Mouse (Mus musculus): ENCODE data around the gene Zfp384. TPM values are rescaled to one million over a fixed set of nuclear protein-coding genes. Genes with fewer than 3 reads are reported as not detected.

Gene Zfp384
- polyA plus RNA-seq (2014; fragmentation: Nextera tagmentation; extraction: Ambion mirVana) = 13.2 and 14.8 TPM in 2 replicates

DNA sequence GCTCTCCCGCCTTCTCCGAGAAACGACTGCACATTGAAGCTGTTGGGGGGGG, at the start of gene Zfp384:
Zfp384 (plus strand) TSS at position 17 of the 52 bp plus-strand sequence.
- Histone ChIP-seq H3K36me3 (ENCODE audit: insufficient read depth) (peaks cover 25% of the 10 kb centered on the region), H3K9me3 (ENCODE audit: low read depth, low read length) (no peaks in the 10 kb centered on the region), H3K9ac (peak within 1 kb of the TSS; percentile 90), H3K4me1 (ENCODE audit: insufficient read depth) (no peaks in the 10 kb centered on the region), H3K4me2 (peak within 1 kb of the TSS; percentile 84), H3K4me3 (ENCODE audit: low read depth, low read length) (peak within 1 kb of the TSS; percentile 78), H3K27me3 (ENCODE audit: insufficient read depth, low read length) (no peaks in the 10 kb centered on the region), H3K27ac (ENCODE audit: low read depth) (peak within 1 kb of the TSS; percentile 98)
- ATAC-seq (ENCODE audit: insufficient read depth) = no peak
- DNase-seq = no peak
- TF ChIP-seq CTCF (IDR thresholded peaks at IDR 0.05; ENCODE audit: low read depth) = no peak
- WGBS = 0% methylated on average over 1 of the region's 3 CpGs

DNA sequence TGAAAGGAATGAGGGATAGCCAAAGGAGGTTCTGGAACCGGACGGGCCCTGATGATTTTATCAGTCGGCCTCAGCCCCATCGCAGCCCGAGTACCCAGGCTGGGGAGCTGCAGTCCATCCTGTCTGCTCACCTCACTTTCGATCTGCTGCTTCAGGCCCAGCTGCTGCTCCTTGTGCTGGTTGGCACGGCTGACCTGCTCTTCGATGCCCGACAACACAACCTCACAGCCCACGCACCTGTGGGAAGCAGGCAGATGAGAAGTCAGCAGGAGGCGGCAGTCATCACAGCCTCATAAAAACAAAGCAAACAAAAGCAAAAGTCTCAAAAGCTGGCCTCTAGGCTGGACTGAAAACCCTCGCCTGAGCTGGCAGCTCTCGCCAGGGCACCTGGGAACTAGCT, 49.0 kb upstream of the Zfp384 start:
- no peaks in the 10 kb centered on the region for H3K27me3 ChIP-seq (ENCODE audit: insufficient read depth, low read length)
- H3K4me2 ChIP-seq = no peak overlapping the region
- ATAC-seq (ENCODE audit: insufficient read depth) (no peak), DNase-seq (no peak)
- H3K27ac ChIP-seq (ENCODE audit: low read depth) = no peak overlapping the region
- peaks cover 57% of the 10 kb centered on the region for H3K36me3 ChIP-seq (ENCODE audit: insufficient read depth)
- H3K4me1 ChIP-seq (ENCODE audit: insufficient read depth) = 0 out of 2 replicates have a peak, but pooled peaks cover 2% of the 10 kb centered on the region
- WGBS = 94% methylated on average over 13 of the region's 13 CpGs
- TF ChIP-seq CTCF (IDR thresholded peaks at IDR 0.05; ENCODE audit: low read depth) = no peak
- H3K9ac ChIP-seq = no peak overlapping the region
- H3K9me3 ChIP-seq (ENCODE audit: low read depth, low read length) = no peaks in the 10 kb centered on the region
- H3K4me3 ChIP-seq (ENCODE audit: low read depth, low read length) = no peak overlapping the region

GRCm38 (mm10) chr6:124961021-124961420, 47.9 kb upstream of the Zfp384 start:
- peaks cover 53% of the 10 kb centered on the region for H3K36me3 ChIP-seq (ENCODE audit: insufficient read depth)
- TF ChIP-seq CTCF (IDR thresholded peaks at IDR 0.05; ENCODE audit: low read depth) = no peak

DNA sequence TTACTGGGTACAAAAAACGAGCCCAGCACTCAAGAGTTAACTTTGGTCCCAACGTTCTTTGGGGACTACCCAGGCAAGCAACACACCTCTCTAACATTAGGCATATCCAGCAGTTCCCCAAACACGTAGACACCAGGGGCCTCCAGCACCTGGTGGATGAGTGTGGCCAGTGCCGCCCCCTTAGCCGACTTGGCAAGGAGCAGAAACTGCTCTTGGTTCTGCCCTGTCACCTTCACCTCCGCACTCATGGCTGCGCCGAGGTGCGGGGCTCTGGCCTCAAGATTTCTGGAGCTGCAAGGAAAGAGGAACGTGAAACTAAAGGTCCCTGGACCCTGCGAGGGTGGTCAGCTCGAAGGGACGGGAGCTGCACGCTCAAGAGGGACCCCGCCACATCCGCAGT, 44.3 kb upstream of the Zfp384 start:
- no peak for DNase-seq
- Histone ChIP-seq H3K4me1 (ENCODE audit: insufficient read depth) (peaks cover 8% of the 10 kb centered on the region; the same call in 1 of the 2 replicates), H3K27me3 (ENCODE audit: insufficient read depth, low read length) (no peaks in the 10 kb centered on the region), H3K36me3 (ENCODE audit: insufficient read depth) (peaks cover 32% of the 10 kb centered on the region), H3K9ac (peak overlapping the region; percentile 74), H3K4me3 (ENCODE audit: low read depth, low read length) (peak overlapping the region; percentile 65), H3K4me2 (peak overlapping the region; percentile 75), H3K9me3 (ENCODE audit: low read depth, low read length) (no peaks in the 10 kb centered on the region; the same call in 1 of the 2 replicates), H3K27ac (ENCODE audit: low read depth) (peak overlapping the region; percentile 88)
- 0 out of 2 replicates have a peak, but pooled peaks have one; percentile 12 for TF ChIP-seq CTCF (IDR thresholded peaks at IDR 0.05; ENCODE audit: low read depth)
- WGBS = 26% methylated on average over 16 of the region's 16 CpGs
- ATAC-seq (ENCODE audit: insufficient read depth) = no peak; the same call in 1 of the 2 replicates

More at GRCm38 (mm10) chr6:124961021-124961420, 47.9 kb upstream of the Zfp384 start:
- ATAC-seq (ENCODE audit: insufficient read depth) = no peak
- Histone ChIP-seq H3K27ac (ENCODE audit: low read depth) (no peak overlapping the region), H3K9ac (no peak overlapping the region), H3K27me3 (ENCODE audit: insufficient read depth, low read length) (no peaks in the 10 kb centered on the region), H3K4me3 (ENCODE audit: low read depth, low read length) (no peak overlapping the region), H3K4me1 (ENCODE audit: insufficient read depth) (peaks cover 2% of the 10 kb centered on the region; the same call in 1 of the 2 replicates), H3K4me2 (no peak overlapping the region), H3K9me3 (ENCODE audit: low read depth, low read length) (no peaks in the 10 kb centered on the region)
- WGBS = 91% methylated on average over 12 of the region's 12 CpGs
- no peak for DNase-seq

DNA sequence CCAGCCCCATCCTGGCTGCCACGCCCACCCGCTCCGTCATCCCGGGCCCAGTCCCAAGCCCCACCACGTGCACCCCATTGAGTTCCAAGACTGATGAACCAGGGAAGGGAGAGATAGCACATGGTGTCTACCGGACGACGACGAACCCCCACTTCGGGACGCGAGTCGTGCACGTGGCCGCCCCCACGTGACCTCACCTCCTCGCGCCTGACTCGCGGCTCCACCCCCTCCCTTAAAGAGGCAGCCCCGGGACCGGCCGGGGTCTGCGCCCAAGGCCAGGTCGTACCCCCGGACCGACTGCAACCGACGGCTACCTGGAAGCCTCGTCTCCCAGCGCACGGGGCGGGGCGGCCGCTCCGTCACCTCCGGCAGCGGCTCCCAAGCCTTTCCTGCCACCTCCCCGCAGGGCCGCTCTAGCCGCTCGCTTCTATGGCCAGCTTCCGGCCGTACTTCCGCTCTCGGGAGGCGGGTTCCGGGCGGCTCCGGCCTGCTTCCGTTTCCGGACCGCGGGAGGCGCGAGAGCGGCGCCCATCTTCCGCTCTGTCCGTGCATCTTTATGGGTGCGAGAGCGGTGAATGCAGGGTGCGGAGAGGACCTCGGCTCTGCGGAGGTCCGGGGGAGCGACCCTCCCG, 43.7 kb upstream of the Zfp384 start, which contains the start of gene Cops7a:
Cops7a (minus strand) TSS at position 451 of the 632 bp plus-strand sequence.
- under 1% methylated on average over 68 of the region's 68 CpGs for WGBS
- DNase-seq (peak; percentile 98), ATAC-seq (ENCODE audit: insufficient read depth) (peak; percentile 95)
- Histone ChIP-seq H3K9ac (peak within 1 kb of the TSS; percentile 74), H3K9me3 (ENCODE audit: low read depth, low read length) (no peaks in the 10 kb centered on the region; the same call in 1 of the 2 replicates), H3K27me3 (ENCODE audit: insufficient read depth, low read length) (no peaks in the 10 kb centered on the region), H3K4me2 (peak within 1 kb of the TSS; percentile 75), H3K36me3 (ENCODE audit: insufficient read depth) (peaks cover 26% of the 10 kb centered on the region), H3K4me1 (ENCODE audit: insufficient read depth) (peaks cover 8% of the 10 kb centered on the region; the same call in 1 of the 2 replicates), H3K27ac (ENCODE audit: low read depth) (peak within 1 kb of the TSS; percentile 88), H3K4me3 (ENCODE audit: low read depth, low read length) (peak within 1 kb of the TSS; percentile 65)
- TF ChIP-seq CTCF (IDR thresholded peaks at IDR 0.05; ENCODE audit: low read depth) = no peak

GRCm38 (mm10) chr6:124965747-124966146, 43.2 kb upstream of the Zfp384 start:
- Histone ChIP-seq H3K9ac (peak overlapping the region; percentile 74), H3K4me1 (ENCODE audit: insufficient read depth) (peaks cover 8% of the 10 kb centered on the region; the same call in 1 of the 2 replicates), H3K4me2 (peak overlapping the region; percentile 75), H3K36me3 (ENCODE audit: insufficient read depth) (peaks cover 21% of the 10 kb centered on the region), H3K27me3 (ENCODE audit: insufficient read depth, low read length) (no peaks in the 10 kb centered on the region), H3K4me3 (ENCODE audit: low read depth, low read length) (peak overlapping the region; percentile 65), H3K27ac (ENCODE audit: low read depth) (peak overlapping the region; percentile 88), H3K9me3 (ENCODE audit: low read depth, low read length) (no peaks in the 10 kb centered on the region; the same call in 1 of the 2 replicates)
- 13% methylated on average over 15 of the region's 15 CpGs for WGBS
- DNase-seq (peak; percentile 26), ATAC-seq (ENCODE audit: insufficient read depth) (no peak; the same call in 1 of the 2 replicates)
- TF ChIP-seq CTCF (IDR thresholded peaks at IDR 0.05; ENCODE audit: low read depth) = no peak

DNA sequence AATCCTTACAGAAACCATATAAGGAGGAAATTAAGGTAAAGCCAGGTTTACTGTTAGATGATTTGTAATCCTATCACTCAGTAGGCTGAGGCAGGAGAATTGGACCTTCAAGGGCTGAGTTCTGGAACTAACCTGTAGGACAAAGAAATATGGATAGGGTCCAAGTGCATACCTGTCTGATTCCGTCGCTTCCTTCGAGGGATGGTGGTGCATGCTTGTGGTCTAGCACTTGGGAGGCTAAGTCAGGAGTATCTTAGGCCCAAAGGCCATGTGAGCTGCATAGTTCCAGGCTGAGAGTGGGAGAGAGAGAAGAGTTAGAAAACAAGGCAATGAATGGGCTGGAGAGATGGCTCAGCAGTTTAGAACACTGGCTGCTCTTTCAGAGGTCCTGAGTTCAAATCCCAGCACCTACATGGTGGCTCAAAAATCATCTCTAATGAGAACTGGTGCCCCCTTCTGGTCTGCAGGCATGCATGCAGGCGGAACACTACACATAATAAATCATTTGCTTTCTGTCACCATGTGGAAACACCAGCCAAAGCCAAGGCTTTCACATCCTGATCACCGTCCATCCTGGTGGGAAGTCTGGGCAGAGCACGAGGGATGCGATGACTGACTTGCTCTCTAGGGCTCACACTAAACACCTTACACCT, 42.4 kb upstream of the Zfp384 start:
- Histone ChIP-seq H3K27me3 (ENCODE audit: insufficient read depth, low read length) (no peaks in the 10 kb centered on the region), H3K9ac (no peak overlapping the region), H3K4me2 (peak overlapping the region; percentile 75), H3K27ac (ENCODE audit: low read depth) (no peak overlapping the region), H3K9me3 (ENCODE audit: low read depth, low read length) (no peaks in the 10 kb centered on the region; the same call in 1 of the 2 replicates), H3K36me3 (ENCODE audit: insufficient read depth) (peaks cover 12% of the 10 kb centered on the region), H3K4me1 (ENCODE audit: insufficient read depth) (peaks cover 8% of the 10 kb centered on the region; the same call in 1 of the 2 replicates), H3K4me3 (ENCODE audit: low read depth, low read length) (peak overlapping the region; percentile 65)
- 93% methylated on average over 7 of the region's 7 CpGs for WGBS
- DNase-seq = peak; percentile 24
- ATAC-seq (ENCODE audit: insufficient read depth) = no peak
- peak; percentile 47 for TF ChIP-seq CTCF (IDR thresholded peaks at IDR 0.05; ENCODE audit: low read depth)
